Mouse (Mus musculus): ENCODE measurements around the gene Olfr630.

- TF ChIP-seq POLR2A (IDR thresholded peaks at IDR 0.05; ENCODE audit: low read depth, low read length) (no peak), CTCF (IDR thresholded peaks at IDR 0.05; ENCODE audit: extremely low read depth, insufficient read length, insufficient replicate concordance, low read depth, low read length) (no peak)
These were observed 42.8 kb downstream of the Olfr630 start, which contains the start of gene Olfr243 for GRCm38 (mm10) chr7:103714371-103714770.

Measured in small intestine, adult 2 months (tissue).